Mouse (Mus musculus) kidney, embryonic 14.5 days (tissue): Measurements from ENCODE around the gene Sema5b. TPM values are rescaled to one million over a fixed set of nuclear protein-coding genes. Genes with fewer than 3 reads are reported as not detected.

Experiments used
- polyA plus RNA-seq: library from polyadenylated mRNA; unstranded; fragments of >200 nt; fragmentation: Nextera tagmentation; extraction: Ambion mirVana; gene quantifications from 2 replicates; pipeline ENCODE4 v1.2.1, GENCODE M21; 2014

Sema5b gene
- polyA plus RNA-seq, 1 experiment from 2014 or later: 8.4 TPM

Other genes starting within 250 kb of the Sema5b start
- gene Sec22a, start 177.2 kb upstream of the Sema5b start, polyA plus RNA-seq: 52.8 and 54.6 TPM in 2 replicates
- 20.8 and 29.5 TPM in 2 replicates for gene Pdia5, start 50.3 kb upstream of the Sema5b start, polyA plus RNA-seq
- 14.3 and 17.9 TPM in 2 replicates for gene Dirc2, start 228.2 kb downstream of the Sema5b start, polyA plus RNA-seq
- 12.6 and 18.5 TPM in 2 replicates for gene Hspbap1, start 229.2 kb downstream of the Sema5b start, polyA plus RNA-seq